Mouse (Mus musculus) hindbrain, embryonic 12.5 days (tissue): ENCODE data around the gene Slf2. TPM values are rescaled to one million over a fixed set of nuclear protein-coding genes. Genes with fewer than 3 reads are reported as not detected.
A peak's percentile ranks its signal among the peaks of the same experiment; 100 is the strongest.

Experiments
- ATAC-seq: fragments of 200-750 bp; cut with Nextera tagmentation; 2 replicates; pipeline ENCODE4 v1.8.0; 2017; ENCODE audit warnings: moderate TSS enrichment; ENCODE audit not compliant: low FRiP score
- H3K27ac ChIP-seq: fragments of 300-500 bp; sonication (generic); 2 replicates; pipeline ENCODE4 v1.5.1; 2016; ENCODE audit warnings: mild to moderate bottlenecking
- H3K27me3 ChIP-seq: fragments of 300-500 bp; sonication (generic); 2 replicates; pipeline ENCODE4 v1.6.1; 2016; ENCODE audit warnings: mild to moderate bottlenecking
- H3K36me3 ChIP-seq: fragments of 300-500 bp; sonication (generic); 2 replicates; pipeline ENCODE4 v1.6.1; 2016; ENCODE audit warnings: mild to moderate bottlenecking
- H3K4me1 ChIP-seq: fragments of 300-500 bp; sonication (generic); 2 replicates; pipeline ENCODE4 v1.6.1; 2016
- H3K4me2 ChIP-seq: fragments of 300-500 bp; sonication (generic); replicated peaks from 2 replicates; pipeline ENCODE4 v1.6.1; 2016; ENCODE audit warnings: mild to moderate bottlenecking
- H3K4me3 ChIP-seq: fragments of 300-500 bp; sonication (generic); 2 replicates; pipeline ENCODE4 v1.5.1; 2016; ENCODE audit warnings: mild to moderate bottlenecking
- H3K9ac ChIP-seq: fragments of 300-500 bp; sonication (generic); 2 replicates; pipeline ENCODE4 v1.6.1; 2016; ENCODE audit warnings: mild to moderate bottlenecking, moderate library complexity
- H3K9me3 ChIP-seq: fragments of 300-500 bp; sonication (generic); replicated peaks from 2 replicates; pipeline ENCODE4 v1.6.1; 2016; ENCODE audit warnings: mild to moderate bottlenecking
- WGBS: fragments of 180-500 bp; shearing (Covaris S2); methylation state at CpG from one replicate; pipeline ENCODE4 v1.1.7; 2016; 5-methylcytosine and 5-hydroxymethylcytosine counted together
- polyA plus RNA-seq: library from polyadenylated mRNA; unstranded; fragments of >200 nt; fragmentation: Nextera tagmentation; extraction: Ambion mirVana; gene quantifications from 2 replicates; pipeline ENCODE4 v1.2.1, GENCODE M21; 2016

Slf2 gene
- polyA plus RNA-seq, 1 experiment from 2014 or later, result 41.2 TPM

GRCm38 (mm10) chr19:44918171-44918570, 12.8 kb upstream of the Slf2 start:
- WGBS, result 92% methylated on average over 6 of the region's 6 CpGs
- Histone ChIP-seq H3K4me2 (no peak overlapping the region), H3K36me3 (no peaks in the 10 kb centered on the region), H3K27me3 (no peaks in the 10 kb centered on the region), H3K4me1 (0 out of 2 replicates have a peak, but pooled peaks cover 4% of the 10 kb centered on the region), H3K4me3 (no peak overlapping the region), H3K9me3 (no peaks in the 10 kb centered on the region), H3K9ac (no peak overlapping the region), H3K27ac (no peak overlapping the region)
- no peak for ATAC-seq

GRCm38 (mm10) chr19:44921466-44922139, 9.3 kb upstream of the Slf2 start:
- H3K4me2 ChIP-seq, result no peak overlapping the region
- H3K4me1 ChIP-seq, result no peaks in the 10 kb centered on the region
- no peaks in the 10 kb centered on the region for H3K27me3 ChIP-seq
- H3K9me3 ChIP-seq, result no peaks in the 10 kb centered on the region
- 84% methylated on average over 1 of the region's 1 CpGs for WGBS
- no peak overlapping the region for H3K4me3 ChIP-seq
- no peak overlapping the region for H3K27ac ChIP-seq
- no peaks in the 10 kb centered on the region for H3K36me3 ChIP-seq
- no peak overlapping the region for H3K9ac ChIP-seq
- no peak for ATAC-seq

- Histone ChIP-seq H3K36me3 (no peaks in the 10 kb centered on the region), H3K9ac (no peak overlapping the region), H3K4me1 (no peaks in the 10 kb centered on the region), H3K27me3 (no peaks in the 10 kb centered on the region), H3K9me3 (no peaks in the 10 kb centered on the region), H3K4me3 (no peak overlapping the region), H3K4me2 (no peak overlapping the region), H3K27ac (no peak overlapping the region)
- WGBS, result 83% methylated on average over 2 of the region's 2 CpGs
- ATAC-seq, result no peak
Measured at GRCm38 (mm10) chr19:44922521-44922920, 8.4 kb upstream of the Slf2 start.

GRCm38 (mm10) chr19:44924699-44925098, 6.3 kb upstream of the Slf2 start:
- ATAC-seq, result no peak
- 73% methylated on average over 5 of the region's 5 CpGs for WGBS

GRCm38 (mm10) chr19:44926781-44927180, 4.2 kb upstream of the Slf2 start:
- H3K27ac ChIP-seq, result no peak overlapping the region
- no peaks in the 10 kb centered on the region for H3K36me3 ChIP-seq
- H3K27me3 ChIP-seq, result no peaks in the 10 kb centered on the region
- no peak overlapping the region for H3K4me3 ChIP-seq
- no peak overlapping the region for H3K4me2 ChIP-seq
- WGBS, result 76% methylated on average over 6 of the region's 6 CpGs
- no peaks in the 10 kb centered on the region for H3K9me3 ChIP-seq
- H3K9ac ChIP-seq, result no peak overlapping the region
- H3K4me1 ChIP-seq, result peaks cover 6% of the 10 kb centered on the region
- ATAC-seq, result no peak

More at GRCm38 (mm10) chr19:44924699-44925098, 6.3 kb upstream of the Slf2 start:
- no peak overlapping the region for H3K4me2 ChIP-seq
- no peaks in the 10 kb centered on the region for H3K36me3 ChIP-seq
- H3K27me3 ChIP-seq, result no peaks in the 10 kb centered on the region
- no peaks in the 10 kb centered on the region for H3K9me3 ChIP-seq
- H3K27ac ChIP-seq, result no peak overlapping the region
- H3K4me3 ChIP-seq, result no peak overlapping the region
- no peaks in the 10 kb centered on the region for H3K4me1 ChIP-seq
- H3K9ac ChIP-seq, result no peak overlapping the region

- Histone ChIP-seq H3K9ac (no peak overlapping the region), H3K4me3 (no peak overlapping the region), H3K4me1 (peaks cover 9% of the 10 kb centered on the region), H3K27ac (no peak overlapping the region), H3K9me3 (no peaks in the 10 kb centered on the region), H3K4me2 (no peak overlapping the region), H3K27me3 (no peaks in the 10 kb centered on the region), H3K36me3 (no peaks in the 10 kb centered on the region)
- no peak for ATAC-seq
- 71% methylated on average over 1 of the region's 1 CpGs for WGBS
Measured at GRCm38 (mm10) chr19:44927250-44927649, 3.7 kb upstream of the Slf2 start.

- Histone ChIP-seq H3K9ac (no peak overlapping the region), H3K9me3 (no peaks in the 10 kb centered on the region), H3K27ac (no peak overlapping the region), H3K36me3 (no peaks in the 10 kb centered on the region), H3K27me3 (no peaks in the 10 kb centered on the region), H3K4me3 (no peak overlapping the region), H3K4me2 (no peak overlapping the region), H3K4me1 (peaks cover 14% of the 10 kb centered on the region)
- 82% methylated on average over 8 of the region's 8 CpGs for WGBS
- ATAC-seq, result no peak
Measured at GRCm38 (mm10) chr19:44928185-44928584, 2.8 kb upstream of the Slf2 start.

GRCm38 (mm10) chr19:44929251-44929650, 1.7 kb upstream of the Slf2 start:
- H3K4me2 ChIP-seq, result no peak overlapping the region
- no peaks in the 10 kb centered on the region for H3K27me3 ChIP-seq
- no peaks in the 10 kb centered on the region for H3K9me3 ChIP-seq
- 52% methylated on average over 3 of the region's 3 CpGs for WGBS
- peaks cover 16% of the 10 kb centered on the region for H3K4me1 ChIP-seq
- ATAC-seq, result no peak
- no peak overlapping the region for H3K4me3 ChIP-seq
- no peak overlapping the region for H3K9ac ChIP-seq
- no peaks in the 10 kb centered on the region for H3K36me3 ChIP-seq
- no peak overlapping the region for H3K27ac ChIP-seq

- Histone ChIP-seq H3K4me3 (no peak overlapping the region), H3K27me3 (no peaks in the 10 kb centered on the region), H3K9me3 (no peaks in the 10 kb centered on the region), H3K4me2 (0 out of 2 replicates have a peak overlapping the region, but pooled peaks have one; percentile 74), H3K9ac (no peak overlapping the region), H3K27ac (no peak overlapping the region), H3K36me3 (no peaks in the 10 kb centered on the region), H3K4me1 (peaks cover 16% of the 10 kb centered on the region)
- 63% methylated on average over 10 of the region's 10 CpGs for WGBS
- no peak for ATAC-seq
Measured at GRCm38 (mm10) chr19:44929663-44930062, 1.3 kb upstream of the Slf2 start.

- peak overlapping the region; percentile 97 for H3K4me3 ChIP-seq
- H3K36me3 ChIP-seq, result peaks cover 3% of the 10 kb centered on the region
- 46% methylated on average over 2 of the region's 2 CpGs for WGBS
- H3K9me3 ChIP-seq, result no peaks in the 10 kb centered on the region
- no peaks in the 10 kb centered on the region for H3K27me3 ChIP-seq
- H3K27ac ChIP-seq, result peak overlapping the region; percentile 77; the same call in 1 of the 2 replicates
- ATAC-seq, result no peak
- H3K4me2 ChIP-seq, result peak overlapping the region; percentile 74
- H3K4me1 ChIP-seq, result peaks cover 16% of the 10 kb centered on the region
- peak overlapping the region; percentile 64 for H3K9ac ChIP-seq
Measured at GRCm38 (mm10) chr19:44930122-44930521, 829 bp upstream of the Slf2 start.

- WGBS, result under 1% methylated on average over 18 of the region's 18 CpGs
- peak overlapping the region; percentile 74 for H3K4me2 ChIP-seq
- peak; percentile 93 for ATAC-seq
Measured at GRCm38 (mm10) chr19:44931454-44931759, 456 bp downstream of the Slf2 start.

GRCm38 (mm10) chr19:44932051-44932450, 1.1 kb downstream of the Slf2 start:
- peaks cover 16% of the 10 kb centered on the region for H3K4me1 ChIP-seq
- H3K27ac ChIP-seq, result no peak overlapping the region
- H3K4me2 ChIP-seq, result peak overlapping the region; percentile 74
- H3K4me3 ChIP-seq, result peak overlapping the region; percentile 17
- WGBS, result 60% methylated on average over 5 of the region's 5 CpGs
- no peaks in the 10 kb centered on the region for H3K9me3 ChIP-seq
- peaks cover 21% of the 10 kb centered on the region for H3K36me3 ChIP-seq
- H3K27me3 ChIP-seq, result no peaks in the 10 kb centered on the region
- H3K9ac ChIP-seq, result no peak overlapping the region
- no peak for ATAC-seq

More at GRCm38 (mm10) chr19:44931454-44931759, 456 bp downstream of the Slf2 start:
- H3K27ac ChIP-seq, result peak overlapping the region; percentile 85
- no peaks in the 10 kb centered on the region for H3K27me3 ChIP-seq
- peak overlapping the region; percentile 97 for H3K4me3 ChIP-seq
- no peaks in the 10 kb centered on the region for H3K9me3 ChIP-seq
- H3K36me3 ChIP-seq, result peaks cover 15% of the 10 kb centered on the region
- peaks cover 16% of the 10 kb centered on the region for H3K4me1 ChIP-seq
- H3K9ac ChIP-seq, result peak overlapping the region; percentile 89

GRCm38 (mm10) chr19:44933136-44933535, 2.2 kb downstream of the Slf2 start:
- no peaks in the 10 kb centered on the region for H3K27me3 ChIP-seq
- ATAC-seq, result no peak
- peaks cover 21% of the 10 kb centered on the region for H3K36me3 ChIP-seq
- peaks cover 16% of the 10 kb centered on the region for H3K4me1 ChIP-seq
- no peak overlapping the region for H3K4me3 ChIP-seq
- H3K4me2 ChIP-seq, result no peak overlapping the region
- no peak overlapping the region for H3K27ac ChIP-seq
- no peak overlapping the region for H3K9ac ChIP-seq
- H3K9me3 ChIP-seq, result no peaks in the 10 kb centered on the region
- 93% methylated on average over 1 of the region's 1 CpGs for WGBS
